Mouse (Mus musculus) small intestine, adult 2 months (tissue): Measurements from ENCODE around the gene Caskin1.

Experiments
- CTCF ChIP-seq: fragments of 200-500 bp; IDR thresholded peaks from 2 replicates; pipeline ENCODE4 v1.5.1; 2012; ENCODE audit warnings: low read depth, mild to moderate bottlenecking, control low read depth, inconsistent platforms, low read length, moderate library complexity, mixed read lengths; ENCODE audit not compliant: insufficient replicate concordance, insufficient read length; ENCODE audit errors: extremely low read depth
- POLR2A ChIP-seq: fragments of 200-500 bp; IDR thresholded peaks from 2 replicates; pipeline ENCODE4 v1.6.1; 2012; ENCODE audit warnings: low read depth, mild to moderate bottlenecking, control low read depth, inconsistent platforms, low read length, moderate library complexity

DNA sequence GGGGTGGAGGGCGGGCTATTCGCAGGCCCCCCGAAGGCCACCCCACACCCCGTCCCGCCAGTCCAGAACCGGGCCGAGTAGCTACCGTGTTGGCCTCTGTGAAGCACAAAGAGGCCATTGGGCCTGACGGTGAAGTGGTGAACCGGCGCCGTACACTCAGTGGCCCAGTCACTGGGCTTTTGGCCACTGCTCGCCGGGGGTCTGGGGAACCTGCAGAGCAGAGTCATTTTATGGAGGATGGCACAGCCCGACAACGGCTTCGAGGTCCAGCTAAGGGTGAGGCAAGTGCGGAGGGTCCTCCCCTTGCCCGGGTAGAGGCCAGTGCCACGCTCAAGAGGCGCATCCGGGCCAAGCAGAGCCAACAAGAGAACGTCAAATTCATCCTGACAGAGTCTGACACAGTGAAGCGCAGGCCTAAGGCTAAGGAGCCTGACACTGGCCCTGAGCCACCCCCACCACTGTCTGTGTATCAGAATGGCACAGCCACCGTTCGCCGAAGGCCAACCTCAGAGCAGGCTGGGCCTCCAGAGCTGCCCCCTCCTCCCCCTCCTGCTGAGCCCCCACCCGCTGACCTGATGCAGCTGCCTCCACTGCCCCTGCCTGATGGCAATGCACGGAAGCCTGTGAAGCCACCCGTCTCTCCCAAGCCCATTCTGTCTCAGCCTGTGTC, 17.0 kb downstream of the Caskin1 start:
- no peak for TF ChIP-seq CTCF
- TF ChIP-seq POLR2A, result no peak
